Mouse (Mus musculus): ENCODE results near the gene Tulp1.
A peak's percentile ranks its signal among the peaks of the same experiment; 100 is the strongest.
"Not testable (repeated sequence)": the region's sequence is repeated elsewhere in the genome, so short reads cannot be mapped to it uniquely, and the experiment has no call there.

Gene Tulp1

GRCm38 (mm10) chr17:28340578-28340977 lies 24.4 kb downstream of the Tulp1 start:
- no peak for DNase-seq (ENCODE audit: low read depth, low spot score)

GRCm38 (mm10) chr17:28337547-28337946 lies 27.5 kb downstream of the Tulp1 start:
- DNase-seq (ENCODE audit: low read depth, low spot score) = no peak

GRCm38 (mm10) chr17:28335267-28335666 lies 29.8 kb downstream of the Tulp1 start:
- no peak for DNase-seq (ENCODE audit: low read depth, low spot score)

- DNase-seq (ENCODE audit: low read depth, low spot score) = no peak
These were observed 32.0 kb downstream of the Tulp1 start for GRCm38 (mm10) chr17:28332915-28333546.

GRCm38 (mm10) chr17:28332113-28332914 lies 32.7 kb downstream of the Tulp1 start:
- DNase-seq (ENCODE audit: low read depth, low spot score) = no peak

- no peak for DNase-seq (ENCODE audit: low read depth, low spot score)
These were observed 33.5 kb downstream of the Tulp1 start for GRCm38 (mm10) chr17:28331241-28332112.

- not testable (repeated sequence) for DNase-seq (ENCODE audit: low read depth, low spot score)
These were observed 34.4 kb downstream of the Tulp1 start for GRCm38 (mm10) chr17:28330590-28330989.

- DNase-seq (ENCODE audit: low read depth, low spot score) = no peak
These were observed 34.8 kb downstream of the Tulp1 start for GRCm38 (mm10) chr17:28330232-28330546.

GRCm38 (mm10) chr17:28329503-28330231 lies 35.4 kb downstream of the Tulp1 start:
- no peak for DNase-seq (ENCODE audit: low read depth, low spot score)

- no peak for DNase-seq (ENCODE audit: low read depth, low spot score)
These were observed 36.1 kb downstream of the Tulp1 start for GRCm38 (mm10) chr17:28328946-28329345.

GRCm38 (mm10) chr17:28328366-28328928 lies 36.6 kb downstream of the Tulp1 start, which contains the start of gene Rpl10a:
Rpl10a (plus strand) TSS chr17:28328471.
- DNase-seq (ENCODE audit: low read depth, low spot score) = peak; percentile 94

- no peak for DNase-seq (ENCODE audit: low read depth, low spot score)
These were observed 37.2 kb downstream of the Tulp1 start for GRCm38 (mm10) chr17:28327673-28328325.

- DNase-seq (ENCODE audit: low read depth, low spot score) = no peak
These were observed 38.1 kb downstream of the Tulp1 start for GRCm38 (mm10) chr17:28326951-28327350.

GRCm38 (mm10) chr17:28325751-28326150 lies 39.3 kb downstream of the Tulp1 start:
- no peak for DNase-seq (ENCODE audit: low read depth, low spot score)

GRCm38 (mm10) chr17:28324416-28324815 lies 40.6 kb downstream of the Tulp1 start:
- not testable (repeated sequence) for DNase-seq (ENCODE audit: low read depth, low spot score)

- no peak for DNase-seq (ENCODE audit: low read depth, low spot score)
These were observed 41.2 kb downstream of the Tulp1 start for GRCm38 (mm10) chr17:28323786-28324185.

GRCm38 (mm10) chr17:28321700-28322099 lies 43.3 kb downstream of the Tulp1 start:
- no peak for DNase-seq (ENCODE audit: low read depth, low spot score)

- DNase-seq (ENCODE audit: low read depth, low spot score) = no peak
These were observed 47.3 kb downstream of the Tulp1 start for GRCm38 (mm10) chr17:28317725-28318124.

GRCm38 (mm10) chr17:28317091-28317490 lies 47.9 kb downstream of the Tulp1 start:
- DNase-seq (ENCODE audit: low read depth, low spot score) = no peak

GRCm38 (mm10) chr17:28316476-28316875 lies 48.5 kb downstream of the Tulp1 start:
- no peak for DNase-seq (ENCODE audit: low read depth, low spot score)

Measured in embryo, embryonic 11.5 days (tissue).